Mouse (Mus musculus) kidney, embryonic 14.5 days (tissue): ENCODE data around the gene Cct8. TPM values are rescaled to one million over a fixed set of nuclear protein-coding genes. Genes with fewer than 3 reads are reported as not detected.
A peak's percentile ranks its signal among the peaks of the same experiment; 100 is the strongest.

Source experiments
- ATAC-seq: fragments of 200-750 bp; cut with Nextera tagmentation; 2 replicates; pipeline ENCODE4 v1.8.0; 2017; ENCODE audit warnings: moderate number of reproducible peaks, mild to moderate bottlenecking, moderate TSS enrichment, moderate library complexity; ENCODE audit not compliant: low FRiP score, low TSS enrichment
- H3K27ac ChIP-seq: fragments of 300-500 bp; sonication (generic); 2 replicates; pipeline ENCODE4 v1.5.1; 2014; ENCODE audit warnings: low read depth, mild to moderate bottlenecking, low read length, moderate library complexity, mixed read lengths
- H3K27me3 ChIP-seq: fragments of 300-500 bp; sonication (generic); 2 replicates; pipeline ENCODE4 v1.6.1; 2014; ENCODE audit warnings: mild to moderate bottlenecking, low read length; ENCODE audit not compliant: control insufficient read depth, insufficient read depth
- H3K36me3 ChIP-seq: fragments of 300-500 bp; sonication (generic); 2 replicates; pipeline ENCODE4 v1.6.1; 2014; ENCODE audit warnings: low read length, mixed read lengths; ENCODE audit not compliant: control insufficient read depth, insufficient read depth
- H3K4me1 ChIP-seq: fragments of 300-500 bp; sonication (generic); 2 replicates; pipeline ENCODE4 v1.6.1; 2014; ENCODE audit warnings: low read length, mixed read lengths; ENCODE audit not compliant: control insufficient read depth, insufficient read depth
- H3K4me2 ChIP-seq: fragments of 300-500 bp; sonication (generic); replicated peaks from 2 replicates; pipeline ENCODE4 v1.6.1; 2014; ENCODE audit warnings: low read depth, mild to moderate bottlenecking, low read length
- H3K4me3 ChIP-seq: fragments of 300-500 bp; sonication (generic); 2 replicates; pipeline ENCODE4 v1.5.1; 2014; ENCODE audit warnings: mild to moderate bottlenecking, low read length
- H3K9ac ChIP-seq: fragments of 300-500 bp; sonication (generic); 2 replicates; pipeline ENCODE4 v1.6.1; 2014; ENCODE audit warnings: low read depth, mild to moderate bottlenecking, low read length, moderate library complexity
- H3K9me3 ChIP-seq: fragments of 300-500 bp; sonication (generic); 2 replicates; pipeline ENCODE4 v1.6.1; 2016; ENCODE audit warnings: low read length; ENCODE audit not compliant: control insufficient read depth
- WGBS: fragments of 180-500 bp; shearing (Covaris S2); extraction: QIAGEN DNeasy Blood & Tissue Kit; methylation state at CpG from one replicate; pipeline ENCODE4 v1.1.7; 2014; 5-methylcytosine and 5-hydroxymethylcytosine counted together
- polyA plus RNA-seq: library from polyadenylated mRNA; unstranded; fragments of >200 nt; fragmentation: Nextera tagmentation; extraction: Ambion mirVana; gene quantifications from 2 replicates; pipeline ENCODE4 v1.2.1, GENCODE M21; 2014

Cct8 gene
- polyA plus RNA-seq, 1 experiment from 2014 or later: 541 TPM

- Histone ChIP-seq H3K9ac (peak overlapping the region; percentile 90), H3K36me3 (peaks cover 8% of the 10 kb centered on the region; the same call in 1 of the 2 replicates), H3K4me2 (peak overlapping the region; percentile 79), H3K27ac (peak overlapping the region; percentile 63; the same call in 1 of the 2 replicates), H3K9me3 (no peaks in the 10 kb centered on the region), H3K27me3 (no peaks in the 10 kb centered on the region), H3K4me3 (peak overlapping the region; percentile 94), H3K4me1 (peaks cover 12% of the 10 kb centered on the region; the same call in 1 of the 2 replicates)
- WGBS: under 1% methylated on average over 38 of the region's 38 CpGs
- no peak for ATAC-seq
Measured at GRCm38 (mm10) chr16:87455180-87455611, 40.5 kb downstream of the Cct8 start.

- H3K4me1 ChIP-seq: peaks cover 12% of the 10 kb centered on the region; the same call in 1 of the 2 replicates
- peak within 1 kb of the TSS; percentile 63 for H3K27ac ChIP-seq
- no peaks in the 10 kb centered on the region for H3K27me3 ChIP-seq
- H3K9ac ChIP-seq: peak within 1 kb of the TSS; percentile 90
- H3K4me3 ChIP-seq: peak within 1 kb of the TSS; percentile 94
- H3K4me2 ChIP-seq: peak within 1 kb of the TSS; percentile 79
- H3K9me3 ChIP-seq: no peaks in the 10 kb centered on the region
- peak; percentile 98 for ATAC-seq
- peaks cover 6% of the 10 kb centered on the region; the same call in 1 of the 2 replicates for H3K36me3 ChIP-seq
- 9% methylated on average over 44 of the region's 45 CpGs for WGBS
Measured at GRCm38 (mm10) chr16:87454419-87455179, 41.1 kb downstream of the Cct8 start, which contains the start of gene Usp16. Usp16 (plus strand) TSS chr16:87454703.

- H3K36me3 ChIP-seq: no peaks in the 10 kb centered on the region
- no peak overlapping the region for H3K4me2 ChIP-seq
Measured at GRCm38 (mm10) chr16:87453226-87453625, 42.4 kb downstream of the Cct8 start.

GRCm38 (mm10) chr16:87445528-87445927 lies 50.1 kb downstream of the Cct8 start:
- no peak for ATAC-seq
- Histone ChIP-seq H3K27me3 (no peaks in the 10 kb centered on the region), H3K4me2 (no peak overlapping the region), H3K4me3 (no peak overlapping the region), H3K9me3 (no peaks in the 10 kb centered on the region), H3K9ac (no peak overlapping the region), H3K4me1 (peaks cover 9% of the 10 kb centered on the region; the same call in 1 of the 2 replicates), H3K36me3 (no peaks in the 10 kb centered on the region), H3K27ac (no peak overlapping the region)
- WGBS: 95% methylated on average over 3 of the region's 3 CpGs

More at GRCm38 (mm10) chr16:87453226-87453625, 42.4 kb downstream of the Cct8 start:
- no peaks in the 10 kb centered on the region for H3K27me3 ChIP-seq
- no peaks in the 10 kb centered on the region for H3K9me3 ChIP-seq
- no peak overlapping the region for H3K4me3 ChIP-seq
- ATAC-seq: no peak
- peaks cover 12% of the 10 kb centered on the region; the same call in 1 of the 2 replicates for H3K4me1 ChIP-seq
- 88% methylated on average over 2 of the region's 2 CpGs for WGBS
- no peak overlapping the region for H3K9ac ChIP-seq
- H3K27ac ChIP-seq: no peak overlapping the region

GRCm38 (mm10) chr16:87445110-87445509 lies 50.6 kb downstream of the Cct8 start:
- H3K4me3 ChIP-seq: no peak overlapping the region
- no peak for ATAC-seq
- H3K4me1 ChIP-seq: peaks cover 9% of the 10 kb centered on the region; the same call in 1 of the 2 replicates
- no peaks in the 10 kb centered on the region for H3K27me3 ChIP-seq
- no peaks in the 10 kb centered on the region for H3K9me3 ChIP-seq
- no peak overlapping the region for H3K27ac ChIP-seq
- H3K36me3 ChIP-seq: no peaks in the 10 kb centered on the region
- H3K4me2 ChIP-seq: no peak overlapping the region
- H3K9ac ChIP-seq: no peak overlapping the region

GRCm38 (mm10) chr16:87444071-87444470 lies 51.6 kb downstream of the Cct8 start:
- 50% methylated on average over 1 of the region's 1 CpGs for WGBS
- Histone ChIP-seq H3K4me2 (no peak overlapping the region), H3K36me3 (no peaks in the 10 kb centered on the region), H3K9ac (no peak overlapping the region), H3K27me3 (no peaks in the 10 kb centered on the region), H3K4me3 (no peak overlapping the region), H3K27ac (no peak overlapping the region), H3K9me3 (no peaks in the 10 kb centered on the region), H3K4me1 (peaks cover 9% of the 10 kb centered on the region; the same call in 1 of the 2 replicates)
- no peak for ATAC-seq

GRCm38 (mm10) chr16:87443245-87443644 lies 52.4 kb downstream of the Cct8 start:
- ATAC-seq: no peak
- Histone ChIP-seq H3K4me2 (no peak overlapping the region), H3K27ac (no peak overlapping the region), H3K27me3 (no peaks in the 10 kb centered on the region), H3K4me3 (no peak overlapping the region), H3K9ac (no peak overlapping the region), H3K4me1 (peaks cover 9% of the 10 kb centered on the region; the same call in 1 of the 2 replicates), H3K36me3 (no peaks in the 10 kb centered on the region), H3K9me3 (no peaks in the 10 kb centered on the region)

GRCm38 (mm10) chr16:87442291-87442690 lies 53.4 kb downstream of the Cct8 start:
- WGBS: 51% methylated on average over 5 of the region's 5 CpGs
- no peaks in the 10 kb centered on the region for H3K9me3 ChIP-seq
- ATAC-seq: no peak
- H3K27me3 ChIP-seq: no peaks in the 10 kb centered on the region
- no peak overlapping the region for H3K4me2 ChIP-seq
- no peak overlapping the region for H3K9ac ChIP-seq
- H3K4me3 ChIP-seq: no peak overlapping the region
- H3K27ac ChIP-seq: no peak overlapping the region
- H3K36me3 ChIP-seq: no peaks in the 10 kb centered on the region
- H3K4me1 ChIP-seq: peaks cover 9% of the 10 kb centered on the region; the same call in 1 of the 2 replicates

GRCm38 (mm10) chr16:87441089-87441488 lies 54.6 kb downstream of the Cct8 start:
- 30% methylated on average over 9 of the region's 9 CpGs for WGBS
- Histone ChIP-seq H3K4me2 (peak overlapping the region; percentile 71), H3K27ac (no peak overlapping the region), H3K36me3 (no peaks in the 10 kb centered on the region), H3K27me3 (no peaks in the 10 kb centered on the region), H3K9me3 (no peaks in the 10 kb centered on the region), H3K4me1 (peaks cover 9% of the 10 kb centered on the region; the same call in 1 of the 2 replicates), H3K9ac (peak overlapping the region; percentile 64), H3K4me3 (peak overlapping the region; percentile 53)
- ATAC-seq: peak; percentile 20; the same call in 1 of the 2 replicates
